Mouse (Mus musculus) spleen, adult 12 weeks (tissue): ENCODE measurements around the gene Adamts2.

Experiments used
- DNase-seq: peaks from one replicate; pipeline ENCODE4 v3.0.0; 2022; ENCODE audit warnings: low spot score

Gene Adamts2

DNA sequence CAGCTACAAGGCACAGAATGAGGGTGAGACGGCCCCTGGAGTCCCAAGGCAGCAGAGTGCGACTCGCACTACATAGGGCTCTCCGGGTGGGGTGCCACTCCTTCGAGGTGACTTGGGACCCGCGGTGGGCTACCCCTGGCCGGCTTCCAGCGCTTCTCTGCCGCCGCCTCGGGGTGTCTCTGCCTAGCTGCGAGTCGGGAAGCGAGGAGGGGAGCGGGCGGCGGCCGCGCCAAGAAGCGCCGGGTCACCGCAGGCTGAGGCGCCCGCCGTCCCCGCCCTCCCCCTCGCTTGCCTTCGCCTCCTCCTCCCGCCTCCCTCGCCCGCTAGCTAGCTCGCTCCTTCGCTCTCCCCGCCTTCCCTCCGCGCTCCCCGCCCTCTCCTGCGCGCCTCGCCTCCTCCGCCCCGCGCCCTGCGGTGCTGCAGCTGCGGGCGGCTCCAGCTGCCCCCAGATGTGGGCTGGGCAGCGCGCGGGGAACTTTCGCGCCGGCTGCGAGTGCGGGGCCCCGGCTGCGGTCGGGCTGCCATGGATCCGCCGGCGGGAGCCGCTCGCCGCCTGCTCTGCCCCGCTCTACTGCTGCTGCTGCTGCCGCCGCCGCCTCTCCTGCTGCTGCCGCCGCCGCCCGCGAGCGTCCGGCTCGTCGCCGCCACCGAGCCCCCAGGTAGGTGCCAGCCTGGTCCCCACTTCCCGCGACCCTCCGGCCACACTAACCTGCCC lies at the start of gene Adamts2:
Adamts2 (plus strand) TSS at position 444 of the 715 bp plus-strand sequence.
- DNase-seq = no peak

DNA sequence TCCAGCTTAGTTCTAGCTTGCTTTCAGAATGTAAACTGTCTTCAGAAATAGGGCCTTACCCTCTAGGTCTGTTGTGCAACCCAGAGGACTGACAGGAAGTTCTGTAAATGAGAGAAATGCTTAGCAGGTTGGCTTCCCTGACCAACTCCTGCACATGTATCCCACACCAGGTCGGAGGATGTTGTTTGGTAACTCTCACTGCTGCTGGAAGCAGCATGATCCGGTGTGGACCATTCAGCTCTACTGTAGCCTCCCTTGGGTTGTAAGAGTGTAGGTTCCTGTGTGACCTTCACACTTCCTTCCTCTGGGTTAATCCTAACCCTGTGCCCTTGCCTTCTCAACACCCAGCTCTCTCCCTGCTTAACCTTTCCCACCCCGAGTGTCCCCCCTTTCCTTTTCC lies 44.8 kb upstream of the Adamts2 start:
- DNase-seq = no peak

DNA sequence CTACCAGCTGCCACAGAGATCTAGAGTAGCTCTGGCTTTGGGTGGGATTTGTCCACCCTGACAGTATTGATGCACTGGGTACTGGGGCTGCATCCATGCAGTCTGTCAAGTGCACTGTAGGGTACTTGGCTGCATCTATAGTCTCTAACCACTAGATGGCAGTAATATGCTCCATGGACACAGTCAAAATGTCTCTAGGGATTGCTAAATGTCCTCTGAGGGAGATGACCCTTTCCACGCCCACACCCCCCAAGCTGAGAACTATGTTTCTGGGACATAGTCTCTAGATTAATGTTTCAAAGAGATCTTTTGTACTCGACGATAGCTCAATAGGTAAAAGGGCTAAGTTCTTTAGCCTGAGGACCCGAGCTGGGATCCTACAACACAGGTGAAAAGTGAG lies 42.8 kb upstream of the Adamts2 start:
- no peak for DNase-seq

DNA sequence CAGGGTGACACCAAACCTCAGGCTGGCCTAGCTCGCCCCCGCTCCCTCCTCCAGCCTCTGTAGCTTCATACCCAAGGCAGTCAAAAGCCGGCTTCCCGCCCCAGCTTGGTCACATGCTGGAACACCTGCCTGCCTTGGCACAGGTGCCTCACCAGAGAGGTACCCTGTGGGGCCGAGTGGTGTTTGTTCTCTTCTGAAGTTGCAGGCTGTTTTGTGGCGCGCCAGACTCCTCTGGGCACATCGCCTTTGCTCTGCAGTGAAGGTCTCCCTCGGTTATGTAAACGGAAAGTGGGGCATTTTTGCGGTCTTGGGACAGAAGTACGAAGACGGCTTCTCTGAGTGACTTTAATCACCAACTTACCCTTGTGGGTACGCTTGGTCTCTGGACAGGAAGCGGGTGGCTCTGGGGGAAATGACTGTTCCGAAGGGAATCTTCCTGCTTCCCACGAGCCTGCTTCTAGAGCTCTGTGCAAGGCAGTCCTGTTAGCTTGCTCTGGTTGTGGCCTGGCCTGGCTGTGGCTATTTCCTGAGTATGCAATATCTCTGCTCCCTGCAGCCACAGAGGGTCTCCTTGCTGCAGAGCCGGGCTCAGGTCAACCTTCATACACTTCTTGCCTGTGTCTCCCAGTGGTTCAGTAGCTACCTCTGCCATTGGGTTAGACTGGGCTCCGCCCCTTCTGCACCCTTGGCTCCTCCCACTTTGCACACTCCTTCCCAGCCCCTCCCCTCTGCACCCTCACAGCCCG lies 36.2 kb upstream of the Adamts2 start:
- no peak for DNase-seq

DNA sequence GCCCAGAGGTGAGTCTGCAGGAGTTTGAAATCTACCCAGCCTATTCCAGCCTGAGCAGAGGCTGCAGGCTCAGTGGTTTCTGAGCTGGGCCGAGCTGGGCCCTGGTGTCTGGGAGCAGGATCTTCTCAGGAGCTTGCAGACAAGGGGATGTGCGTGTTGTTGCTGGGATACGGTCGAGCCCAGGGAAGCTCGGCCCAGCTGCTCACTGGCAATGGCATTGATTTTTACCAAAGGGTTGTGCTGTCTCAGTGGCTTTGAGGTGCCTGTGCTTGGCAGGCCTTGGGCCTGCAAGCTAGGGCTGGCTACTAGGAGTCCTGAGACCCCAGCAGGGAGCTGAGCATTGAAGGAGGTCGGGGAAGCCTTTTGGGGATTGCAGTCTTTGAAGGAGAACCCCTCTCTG lies 30.4 kb upstream of the Adamts2 start:
- no peak for DNase-seq

DNA sequence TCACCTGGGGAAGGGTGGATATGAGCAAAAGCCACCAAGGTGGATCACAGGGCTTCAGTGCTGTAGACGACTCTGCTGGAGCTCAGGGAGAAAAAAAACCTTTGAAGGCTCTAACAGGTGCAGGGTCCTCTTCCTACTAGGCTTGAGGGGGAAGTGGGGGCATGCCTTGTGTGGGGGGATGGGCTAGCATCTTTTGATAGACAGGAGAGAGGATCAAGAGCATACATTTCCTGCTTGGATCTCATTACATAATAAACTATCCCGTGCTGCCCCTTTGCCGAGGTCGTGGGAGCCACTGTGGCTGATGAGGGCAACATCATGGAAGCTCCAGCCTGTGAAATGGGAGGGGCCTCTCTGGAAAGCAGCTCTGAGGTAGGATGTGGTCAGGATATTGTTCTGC lies 25.4 kb upstream of the Adamts2 start:
- DNase-seq = no peak

DNA sequence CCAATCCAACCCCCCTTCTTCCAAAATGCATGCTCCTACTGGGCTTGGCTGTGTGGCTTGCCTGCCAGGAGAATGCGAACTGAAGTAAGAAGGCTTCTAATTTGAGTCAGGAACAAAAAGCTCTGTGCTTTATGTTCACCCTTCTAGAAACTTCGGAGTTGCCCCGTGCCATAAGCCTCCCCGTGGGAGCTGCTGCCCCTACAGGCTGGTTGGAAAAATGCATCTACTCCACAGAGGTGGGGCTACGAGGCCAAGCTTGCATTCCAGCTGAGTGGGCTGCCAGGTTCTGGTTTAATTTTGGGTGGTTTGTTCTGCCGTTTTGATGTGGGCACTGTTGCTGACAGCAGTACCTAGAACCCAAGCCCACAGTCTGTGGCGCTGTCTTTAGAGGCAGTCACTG lies 14.9 kb upstream of the Adamts2 start:
- DNase-seq = no peak

DNA sequence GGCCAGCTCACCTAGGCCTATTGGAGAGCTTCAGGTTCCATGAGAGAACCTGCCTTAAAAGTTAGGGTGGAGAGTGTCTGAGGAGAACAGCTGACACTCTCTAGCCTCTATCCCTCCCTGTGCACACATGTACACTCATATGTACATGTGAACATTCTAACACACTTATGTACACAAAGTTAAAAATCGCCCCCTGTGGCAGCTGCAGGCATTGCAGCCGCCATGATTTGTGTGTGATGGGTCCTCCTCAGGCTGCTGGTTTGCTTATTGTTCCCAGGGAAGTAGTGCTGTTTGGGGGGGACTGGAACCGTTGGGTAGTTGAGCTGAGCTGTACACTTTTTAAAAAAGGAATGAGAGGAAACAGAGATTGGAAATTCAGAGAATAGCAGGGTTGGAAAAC lies 14.1 kb upstream of the Adamts2 start:
- DNase-seq = peak; percentile 11

DNA sequence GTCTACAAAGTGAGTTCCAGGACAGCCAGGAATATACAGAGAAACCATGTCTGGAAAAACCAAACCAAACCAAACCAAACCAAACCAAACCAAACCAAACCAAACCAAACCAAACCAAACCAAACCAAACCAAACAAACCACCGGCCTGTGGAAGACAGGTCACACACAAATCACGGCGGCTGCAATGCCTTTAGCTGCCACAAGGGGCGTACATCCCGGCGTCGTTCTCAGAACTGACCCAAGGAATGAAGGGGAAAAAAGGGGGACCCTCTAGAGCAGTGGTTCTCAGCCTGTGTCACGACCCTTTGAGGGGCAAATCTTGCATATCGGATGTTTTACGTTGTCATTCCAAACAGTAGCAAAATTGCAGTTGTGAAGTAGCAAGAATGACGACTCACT lies 12.8 kb upstream of the Adamts2 start:
- no peak for DNase-seq

DNA sequence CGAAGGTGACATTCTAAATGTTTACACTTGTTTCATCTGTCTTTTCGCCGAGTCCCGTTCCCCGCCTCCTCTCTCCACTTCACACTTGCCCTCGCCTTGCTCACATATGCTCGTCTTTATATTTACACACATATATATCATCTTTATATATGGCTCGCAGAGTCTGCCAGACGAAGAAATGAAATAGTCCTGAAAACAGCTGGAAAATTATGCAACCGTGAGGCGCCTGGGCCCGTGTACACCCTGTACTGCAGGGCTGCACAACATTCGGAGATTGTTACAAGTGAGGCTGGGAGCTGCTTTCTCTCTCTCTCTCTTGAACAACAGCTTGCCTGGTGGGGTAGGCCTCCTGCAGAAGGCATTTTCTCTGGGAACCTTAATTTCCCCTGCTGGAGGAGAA lies 10.8 kb upstream of the Adamts2 start:
- no peak for DNase-seq

DNA sequence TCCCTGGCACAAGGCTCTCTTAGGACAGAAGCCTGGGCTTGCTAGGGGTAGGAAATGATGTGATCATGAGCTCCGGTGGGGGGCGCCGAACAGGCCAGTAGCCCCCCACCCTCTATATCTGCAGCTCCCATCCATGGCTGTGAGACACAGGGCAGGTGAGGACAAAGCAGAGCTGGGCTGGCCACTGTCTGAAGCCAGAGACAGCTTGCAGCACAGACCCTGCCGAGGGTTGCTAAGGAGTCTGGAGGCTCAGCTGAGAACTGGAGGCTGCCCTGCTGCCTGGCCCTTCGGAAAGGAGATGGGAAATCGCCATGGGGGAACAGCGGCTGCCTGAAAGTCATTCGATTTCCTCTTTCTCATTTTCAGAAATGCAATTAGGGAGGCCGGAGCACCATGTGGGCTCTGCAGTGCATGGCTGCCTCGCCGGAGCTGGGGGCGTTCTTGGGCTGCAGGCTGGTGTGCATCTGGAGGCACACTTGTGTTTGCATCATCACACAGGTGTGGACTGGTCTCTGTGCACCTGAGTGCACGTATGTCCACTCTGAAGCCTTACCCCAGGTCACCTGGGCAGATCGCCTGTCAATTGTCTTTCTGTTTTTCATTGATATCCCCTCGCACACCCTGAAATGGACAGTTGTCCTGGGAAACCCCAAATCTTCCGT lies 8.9 kb upstream of the Adamts2 start:
- DNase-seq = no peak

DNA sequence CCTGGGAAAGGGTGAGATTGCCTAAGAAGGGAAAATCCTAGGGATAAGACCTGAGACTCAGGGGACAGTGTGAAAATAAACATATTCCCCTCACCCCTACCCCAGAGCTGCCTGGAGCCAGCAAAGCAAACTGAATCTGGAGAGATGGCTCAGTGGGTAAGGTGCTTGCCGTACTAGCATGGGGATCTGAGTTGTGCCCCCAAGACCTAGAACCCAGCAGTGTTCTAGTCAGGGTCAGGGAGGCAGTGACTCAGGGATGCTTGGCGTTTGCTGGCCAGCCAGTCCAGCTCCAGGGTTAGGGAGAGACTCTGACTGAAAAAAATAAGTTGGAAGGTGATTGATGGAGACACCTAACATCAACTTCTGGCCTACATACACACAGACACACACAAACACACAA lies 5.3 kb upstream of the Adamts2 start:
- DNase-seq = no peak

DNA sequence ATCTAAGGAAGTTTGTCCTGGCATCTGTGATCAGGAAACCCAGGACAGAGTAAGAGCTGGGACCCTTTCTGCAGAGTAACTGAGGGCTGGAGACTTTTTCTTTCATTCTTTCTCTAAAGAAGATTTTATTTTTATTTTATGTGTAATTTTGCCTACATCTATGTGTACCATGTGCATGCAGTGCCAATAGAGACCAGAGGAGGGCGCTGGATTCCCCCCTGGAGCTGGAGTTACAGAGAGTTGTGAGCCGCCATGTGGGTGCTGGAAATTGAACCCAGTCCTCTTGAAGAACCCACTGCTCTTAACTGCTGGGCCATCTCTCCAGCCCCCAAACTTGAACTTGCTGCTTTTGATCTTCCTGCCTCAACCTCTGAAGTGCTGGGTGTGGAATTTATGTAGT lies 2.7 kb upstream of the Adamts2 start:
- no peak for DNase-seq

DNA sequence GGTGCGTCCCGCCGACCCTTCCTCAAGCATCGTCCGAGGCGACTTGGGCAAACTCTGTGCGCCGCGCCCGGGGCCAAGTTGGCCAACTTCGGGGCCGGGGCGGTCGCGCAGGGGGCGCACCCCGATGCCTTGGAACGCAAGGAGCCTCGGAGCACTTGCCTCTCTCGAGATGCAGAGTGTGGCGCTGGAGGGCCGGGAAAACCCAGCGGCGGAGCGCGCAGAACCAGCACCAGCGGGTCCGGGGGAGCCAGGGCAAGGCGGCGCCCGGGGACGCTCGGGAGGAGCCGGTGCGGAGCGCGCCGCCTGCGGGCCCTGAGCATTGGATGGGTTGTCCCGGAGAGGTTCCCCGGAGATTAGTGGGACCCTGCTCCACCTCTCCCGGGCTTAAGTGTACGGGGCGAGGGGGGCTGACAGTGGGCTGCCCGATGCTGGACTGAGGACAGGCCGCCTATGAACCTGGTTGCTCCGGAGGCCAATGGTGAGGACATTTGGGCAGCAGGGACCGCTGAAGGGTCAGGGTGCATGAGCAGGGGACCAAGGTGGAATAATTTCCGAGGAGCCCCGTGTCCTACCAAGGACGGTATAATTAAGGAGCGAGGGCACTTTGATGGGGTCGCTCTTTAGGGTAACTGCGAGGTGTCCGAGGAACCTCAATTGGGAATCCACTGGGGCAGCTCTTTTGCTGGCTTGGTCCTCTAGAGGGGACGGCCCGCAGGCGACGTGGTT lies 635 bp downstream of the Adamts2 start:
- no peak for DNase-seq

DNA sequence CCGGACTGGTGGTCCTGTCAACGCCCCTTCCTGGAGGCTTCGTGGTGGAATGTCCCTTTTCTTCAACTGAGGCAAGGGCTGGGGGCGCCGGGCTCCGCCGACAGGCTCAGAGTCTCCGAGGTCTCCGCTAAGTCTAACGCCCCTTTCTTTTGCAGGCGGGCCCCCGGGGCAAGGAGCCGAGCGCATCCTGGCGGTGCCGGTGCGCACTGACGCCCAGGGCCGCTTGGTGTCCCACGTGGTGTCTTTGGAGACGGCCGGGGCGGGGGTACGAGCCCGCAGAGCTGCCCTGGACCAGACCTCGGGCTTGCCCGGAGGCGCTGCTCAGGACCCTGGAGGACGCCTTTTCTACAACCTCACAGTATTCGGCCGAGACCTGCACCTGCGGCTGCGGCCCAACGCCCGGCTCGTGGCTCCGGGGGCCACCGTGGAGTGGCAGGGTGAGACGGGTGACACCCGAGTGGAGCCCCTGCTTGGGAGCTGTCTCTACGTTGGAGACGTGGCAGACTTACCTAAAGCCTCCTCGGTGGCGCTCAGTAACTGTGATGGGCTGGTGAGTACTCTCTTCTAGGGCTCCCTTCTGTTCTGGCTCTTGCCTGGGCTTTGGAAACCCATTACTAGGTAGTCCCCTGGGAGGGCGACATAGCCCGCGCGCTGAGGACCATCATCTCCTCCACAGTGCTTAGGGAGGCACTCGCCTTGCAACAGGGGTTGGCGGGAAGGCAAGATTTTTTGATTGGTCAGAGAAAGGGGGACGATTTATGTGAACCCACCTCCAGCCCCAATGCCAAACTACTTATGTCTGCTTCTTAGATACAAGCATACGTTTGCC lies 1.4 kb downstream of the Adamts2 start:
- DNase-seq = no peak

DNA sequence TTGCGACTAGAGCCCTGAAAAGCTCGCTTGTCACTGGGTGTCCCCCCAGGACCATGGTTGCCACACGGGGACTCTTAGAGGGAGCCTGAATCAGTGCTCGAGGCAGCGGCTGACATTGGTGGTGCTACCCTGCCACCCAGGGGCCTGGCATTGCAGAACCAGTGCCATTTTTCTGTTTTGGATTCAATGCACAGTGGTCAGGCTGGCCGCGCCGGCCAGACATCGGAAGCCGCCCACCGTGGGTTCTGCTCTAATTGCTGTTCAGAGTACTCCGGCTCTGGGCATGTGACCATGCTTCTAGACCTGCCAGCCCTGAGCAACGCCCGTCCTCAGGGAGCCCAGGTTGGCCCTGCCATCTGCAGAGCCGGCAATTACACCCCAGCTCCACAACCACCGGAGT lies 2.5 kb downstream of the Adamts2 start:
- DNase-seq = no peak

DNA sequence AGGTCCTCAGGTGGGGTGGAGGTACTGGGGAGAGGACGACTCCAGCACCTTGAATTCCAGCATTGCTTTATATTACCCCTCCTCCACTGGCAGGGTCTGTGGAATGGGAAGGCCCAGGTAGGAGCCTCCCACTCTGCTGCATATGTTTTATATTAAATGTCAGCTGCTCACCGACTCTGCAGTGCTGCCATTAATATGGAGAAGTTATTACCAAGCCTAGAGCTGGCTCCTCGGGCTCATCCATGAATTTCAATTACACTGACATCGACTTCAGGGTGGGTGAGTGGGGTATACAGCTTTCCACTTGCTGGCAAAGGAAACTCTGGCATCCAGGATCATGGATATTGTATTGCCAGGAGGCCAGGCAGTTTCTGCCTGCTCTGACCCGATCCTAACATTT lies 9.3 kb downstream of the Adamts2 start:
- no peak for DNase-seq

DNA sequence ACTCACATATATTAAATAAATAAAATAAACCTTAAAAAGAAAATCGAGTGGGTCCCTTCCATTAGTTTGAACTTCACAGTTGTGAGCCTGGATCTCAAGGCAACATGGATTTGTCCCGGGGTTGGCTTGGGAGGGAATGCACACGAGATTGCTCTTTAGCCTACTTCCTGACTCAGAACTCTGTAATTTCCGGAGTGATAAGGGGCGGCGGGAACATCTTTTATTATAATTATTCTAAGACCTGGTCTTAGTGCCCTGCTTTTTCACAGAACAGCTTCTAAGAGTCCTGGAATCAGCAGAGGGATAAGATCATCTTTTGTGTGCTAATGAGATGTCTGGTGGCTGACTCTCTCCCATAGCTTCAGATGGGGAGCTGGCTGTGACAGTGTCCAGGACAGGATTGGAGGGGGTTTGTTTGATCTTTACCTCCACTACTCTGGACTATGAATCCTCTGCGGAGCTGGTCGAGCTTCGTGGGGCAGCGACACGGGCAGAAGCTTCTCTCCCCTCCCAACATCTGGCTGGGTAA lies 15.2 kb downstream of the Adamts2 start:
- DNase-seq = no peak

DNA sequence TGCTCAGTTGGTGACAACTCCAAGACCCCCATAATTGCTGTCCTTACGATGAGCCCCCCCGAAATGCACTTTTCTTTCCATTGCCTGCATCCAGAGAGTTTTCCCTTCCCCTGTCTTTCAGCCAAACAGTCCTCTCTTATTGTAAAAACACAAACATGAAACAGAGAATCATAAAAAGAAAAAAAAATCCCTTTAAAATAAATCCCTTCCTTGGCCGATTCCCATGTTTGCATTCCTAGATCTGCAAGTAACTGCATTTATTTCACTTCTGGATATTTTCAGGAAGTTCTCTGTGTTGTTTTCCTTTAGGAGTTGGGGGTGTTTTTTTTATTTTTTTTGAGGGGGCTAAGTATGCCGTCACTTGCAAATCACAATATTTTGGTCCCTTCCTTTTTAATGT lies 19.0 kb downstream of the Adamts2 start:
- DNase-seq = no peak

DNA sequence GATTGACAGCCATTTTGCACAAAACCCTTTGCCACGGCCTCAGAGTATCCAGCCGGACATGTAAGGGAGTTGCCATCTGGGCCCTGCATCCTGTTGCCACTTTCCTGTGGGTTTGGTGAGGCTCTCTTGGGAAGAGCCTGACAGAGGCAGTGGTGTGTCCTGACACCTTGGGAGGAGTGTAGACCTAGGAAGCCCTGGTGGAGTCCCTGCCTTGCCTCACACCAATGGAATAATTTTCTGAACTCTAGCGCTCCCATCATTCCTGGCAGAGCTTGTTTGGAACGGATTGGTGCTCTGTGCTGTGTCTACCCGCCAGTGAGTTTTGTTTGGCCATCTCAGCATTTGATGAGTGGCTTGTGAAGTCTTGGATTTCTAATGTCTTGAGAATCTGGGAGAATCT lies 19.5 kb downstream of the Adamts2 start:
- DNase-seq = no peak

DNA sequence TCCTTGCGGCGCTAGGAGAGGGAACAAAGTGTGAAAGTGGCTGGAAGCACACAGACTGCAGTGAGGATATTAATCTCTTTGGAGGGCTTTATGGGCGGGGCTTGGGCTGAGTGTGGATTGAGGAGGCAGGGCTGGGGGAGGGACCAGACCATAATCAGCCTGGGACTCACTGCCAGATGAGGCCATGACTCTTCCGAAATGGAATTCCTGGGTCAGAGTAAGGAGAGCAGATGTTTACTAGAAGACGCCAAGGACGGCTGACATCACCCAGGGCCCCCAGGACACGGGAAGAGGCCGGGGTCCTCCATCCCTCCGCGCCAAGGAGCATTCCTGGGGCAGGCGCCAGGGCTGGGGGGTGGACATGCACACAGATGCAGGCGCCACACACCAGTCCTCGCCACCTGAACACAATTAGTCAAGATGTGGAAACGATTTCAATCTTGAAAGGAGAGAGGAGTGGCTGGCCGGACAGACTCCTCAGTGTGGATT lies 20.4 kb downstream of the Adamts2 start:
- no peak for DNase-seq
